Mouse (Mus musculus) G1E (cell line): ENCODE results near the gene Atxn10. TPM values are rescaled to one million over a fixed set of nuclear protein-coding genes. Genes with fewer than 3 reads are reported as not detected.

Experiments
- ATAC-seq: 2 replicates; pipeline ENCODE4 v1.8.0; 2016; ENCODE audit warnings: mild to moderate bottlenecking; ENCODE audit not compliant: insufficient number of reproducible peaks, poor library complexity, low FRiP score, severe bottlenecking; ENCODE audit errors: extremely low read depth
- DNase-seq: peaks from one replicate; pipeline ENCODE4 v3.0.0; 2012; ENCODE audit warnings: low spot score
- H3K27me3 ChIP-seq: 2 replicates; pipeline ENCODE4 v1.6.1; 2012; ENCODE audit warnings: mild to moderate bottlenecking, low read length, inconsistent platforms; ENCODE audit not compliant: insufficient read depth
- H3K36me3 ChIP-seq: replicated peaks from 2 replicates; pipeline ENCODE3; 2012; ENCODE audit warnings: mild to moderate bottlenecking, inconsistent platforms
- H3K4me1 ChIP-seq: 2 replicates; pipeline ENCODE4 v1.6.1; 2012; ENCODE audit warnings: low read depth, low read length, inconsistent platforms, mixed read lengths; ENCODE audit not compliant: insufficient read depth
- H3K4me3 ChIP-seq: 2 replicates; pipeline ENCODE4 v1.5.1; 2012; ENCODE audit warnings: low read depth, mild to moderate bottlenecking, inconsistent platforms, low read length, moderate library complexity, mixed read lengths
- H3K9me3 ChIP-seq: replicated peaks from 2 replicates; pipeline ENCODE4 v1.6.1; 2012; ENCODE audit warnings: inconsistent platforms
- CTCF ChIP-seq: IDR thresholded peaks from 2 replicates; pipeline ENCODE4 v1.5.1; 2012; ENCODE audit warnings: low read depth, low read length, inconsistent platforms, mixed read lengths
- GATA1 ChIP-seq: IDR thresholded peaks from 2 replicates; pipeline ENCODE4 v1.6.1; 2012; ENCODE audit warnings: borderline replicate concordance, low read length, inconsistent platforms, mixed read lengths
- GATA2 ChIP-seq: IDR thresholded peaks from 2 replicates; pipeline ENCODE4 v1.6.1; 2012; ENCODE audit warnings: low read depth, low read length, inconsistent platforms, borderline replicate concordance
- POLR2AphosphoS5 ChIP-seq: IDR thresholded peaks from 2 replicates; pipeline ENCODE4 v1.6.1; 2012; ENCODE audit warnings: low read depth, low read length, inconsistent platforms; ENCODE audit not compliant: insufficient replicate concordance
- TAL1 ChIP-seq: conservative IDR thresholded peaks from 2 replicates; pipeline ENCODE4 v1.6.1; 2012; ENCODE audit warnings: low read depth, low read length, inconsistent platforms, mixed read lengths
- polyA plus RNA-seq: library from polyadenylated mRNA; stranded (reverse); fragments of >175 nt; gene quantifications from 2 replicates; pipeline ENCODE4 v1.2.3, GENCODE M21; 2012
- total RNA-seq, 2 experiments: library from RNA; stranded (forward) in 1 of 2; stranded (reverse) in 1 of 2; fragments of 200-1000 nt in 1 of 2; fragments of >200 nt in 1 of 2; fragmentation: Nextera tagmentation in 1 of 2; gene quantifications; 2 replicates each; pipeline ENCODE4 v1.2.3; 2014 to 2017

Atxn10 gene
- total and polyA plus RNA-seq, 3 experiments: 92.9 to 185 (median 99.1) TPM

DNA sequence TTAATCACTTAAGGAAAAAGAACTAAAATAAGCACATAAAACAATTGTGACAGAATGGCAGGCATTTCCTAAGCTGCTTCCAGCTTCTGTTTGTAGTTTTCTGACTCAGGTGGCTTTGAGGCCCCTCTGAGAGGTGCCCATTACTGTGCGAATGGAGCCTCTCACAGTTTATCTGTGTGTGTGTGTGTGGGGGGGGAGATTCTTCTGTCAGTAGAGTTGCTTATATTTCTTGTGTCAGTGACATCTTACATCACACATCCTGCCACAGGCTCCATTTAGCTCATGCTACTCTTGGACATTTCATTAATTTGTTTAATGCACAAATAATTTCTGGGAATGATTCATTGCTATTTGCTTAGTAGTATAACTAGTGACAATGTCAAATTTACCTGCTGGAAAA is 70.8 kb downstream of the Atxn10 start:
- ATAC-seq: no peak
- Histone ChIP-seq H3K27me3 (no peaks in the 10 kb centered on the region), H3K9me3 (no peaks in the 10 kb centered on the region), H3K4me1 (no peaks in the 10 kb centered on the region), H3K4me3 (no peak overlapping the region), H3K36me3 (peaks cover 59% of the 10 kb centered on the region)
- DNase-seq: no peak
- TF ChIP-seq CTCF: no peak
- TF ChIP-seq GATA2: no peak
- TF ChIP-seq POLR2AphosphoS5: no peak
- no peak for TF ChIP-seq GATA1
- TF ChIP-seq TAL1: no peak

DNA sequence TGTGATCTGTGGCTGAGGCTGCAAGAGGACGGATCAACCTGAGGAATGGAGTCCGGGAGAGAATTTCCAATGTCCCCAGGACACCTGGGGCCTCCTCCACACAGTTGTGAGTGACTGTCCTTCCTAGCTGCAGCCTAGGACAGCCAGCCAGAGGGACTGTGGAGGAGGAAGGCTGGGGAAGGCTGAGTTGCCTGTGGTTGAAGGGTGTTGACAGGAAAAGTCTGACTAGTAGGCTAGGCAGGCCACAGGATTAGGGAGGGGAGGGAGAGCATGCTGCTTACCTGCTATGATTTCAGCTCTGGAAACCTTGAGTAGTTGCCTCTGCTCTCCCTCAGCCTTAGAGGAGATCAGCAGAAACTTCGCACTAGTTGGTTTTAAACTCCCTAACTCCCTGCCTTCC is 71.3 kb downstream of the Atxn10 start:
- Histone ChIP-seq H3K27me3 (no peaks in the 10 kb centered on the region), H3K36me3 (peaks cover 54% of the 10 kb centered on the region), H3K4me1 (no peaks in the 10 kb centered on the region), H3K9me3 (no peaks in the 10 kb centered on the region), H3K4me3 (no peak overlapping the region)
- ATAC-seq: no peak
- no peak for DNase-seq
- TF ChIP-seq TAL1 (no peak), CTCF (no peak), GATA2 (no peak), POLR2AphosphoS5 (no peak), GATA1 (no peak)

DNA sequence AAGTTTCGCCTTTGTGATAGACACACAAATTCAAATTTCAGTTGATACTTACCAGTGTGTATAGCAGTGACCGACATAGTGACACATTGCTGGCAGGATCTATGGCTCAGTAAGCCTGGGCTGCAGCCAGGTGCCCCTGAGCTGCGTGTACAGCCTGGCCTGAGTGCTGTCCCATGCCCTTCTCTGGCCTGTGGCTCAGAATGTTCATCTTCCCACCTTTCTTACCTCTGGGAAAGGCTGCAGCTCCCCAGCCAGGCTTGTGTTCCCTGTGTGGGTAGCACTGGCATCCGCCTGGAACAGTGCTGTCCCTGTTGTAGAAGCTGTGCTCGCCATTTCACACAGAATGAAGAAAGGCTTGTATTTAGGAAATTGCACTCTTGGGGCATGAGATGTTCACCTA is 72.7 kb downstream of the Atxn10 start:
- Histone ChIP-seq H3K4me3 (no peak overlapping the region), H3K9me3 (no peaks in the 10 kb centered on the region), H3K4me1 (no peaks in the 10 kb centered on the region), H3K36me3 (peaks cover 51% of the 10 kb centered on the region), H3K27me3 (no peaks in the 10 kb centered on the region)
- no peak for ATAC-seq
- no peak for DNase-seq
- TF ChIP-seq TAL1: no peak
- no peak for TF ChIP-seq CTCF
- no peak for TF ChIP-seq POLR2AphosphoS5
- no peak for TF ChIP-seq GATA1
- TF ChIP-seq GATA2: no peak

DNA sequence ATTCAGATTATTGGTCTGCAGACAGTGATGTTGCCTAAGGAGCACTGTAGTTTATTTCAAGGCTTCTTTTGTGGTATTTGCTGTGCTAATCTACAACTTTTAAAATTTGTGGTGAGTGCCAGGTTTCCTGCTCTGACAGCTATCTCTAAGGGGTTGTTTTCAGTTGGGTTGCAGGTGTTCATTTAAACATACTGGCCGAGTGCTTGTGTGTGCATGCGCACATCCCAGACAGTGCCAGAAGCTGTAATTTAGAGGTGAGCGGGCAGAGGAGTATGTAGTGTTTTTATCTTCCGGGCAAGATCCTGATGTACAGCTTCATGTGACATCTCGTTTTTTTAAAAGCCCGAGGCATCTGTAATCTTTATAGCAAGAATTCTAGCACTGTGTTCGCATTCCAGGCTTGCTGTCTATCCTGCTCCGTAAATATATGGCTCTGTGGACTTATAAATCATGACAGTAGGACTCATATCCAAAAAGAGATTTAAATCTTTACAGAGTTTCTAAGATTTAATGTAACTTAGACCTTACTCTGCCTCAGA is 73.3 kb downstream of the Atxn10 start:
- TF ChIP-seq POLR2AphosphoS5: no peak
- no peak for TF ChIP-seq TAL1
- TF ChIP-seq GATA2: no peak
- no peak for TF ChIP-seq GATA1
- no peak for TF ChIP-seq CTCF
- H3K9me3 ChIP-seq: no peaks in the 10 kb centered on the region
- H3K4me3 ChIP-seq: no peak overlapping the region
- H3K27me3 ChIP-seq: no peaks in the 10 kb centered on the region
- 0 out of 2 replicates have a peak, but pooled peaks cover under 1% of the 10 kb centered on the region for H3K4me1 ChIP-seq
- ATAC-seq: no peak
- peaks cover 52% of the 10 kb centered on the region for H3K36me3 ChIP-seq
- DNase-seq: no peak

DNA sequence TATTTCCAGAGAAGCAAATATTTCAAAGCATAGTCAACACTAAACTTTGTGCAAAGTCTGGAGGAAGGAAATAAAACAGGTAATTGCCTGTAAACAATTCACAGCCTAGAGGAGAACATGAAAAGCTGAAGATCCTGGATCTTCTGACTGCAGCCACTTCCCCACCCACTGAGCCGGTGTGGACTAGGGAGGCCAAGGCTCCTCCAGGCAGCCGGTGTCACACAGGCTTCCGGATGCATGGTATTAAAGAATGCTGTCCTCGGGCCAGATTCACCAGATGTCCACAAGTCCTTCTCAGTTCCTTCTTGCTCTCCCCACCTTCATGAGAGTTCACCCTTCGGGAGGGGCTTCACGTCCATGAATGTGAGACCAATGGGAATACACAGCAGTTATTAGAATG is 73.8 kb downstream of the Atxn10 start:
- Histone ChIP-seq H3K4me1 (0 out of 2 replicates have a peak, but pooled peaks cover 4% of the 10 kb centered on the region), H3K36me3 (peaks cover 50% of the 10 kb centered on the region), H3K4me3 (no peak overlapping the region), H3K27me3 (no peaks in the 10 kb centered on the region), H3K9me3 (no peaks in the 10 kb centered on the region)
- TF ChIP-seq GATA2 (no peak), CTCF (no peak), TAL1 (no peak), GATA1 (no peak), POLR2AphosphoS5 (no peak)
- ATAC-seq (no peak), DNase-seq (no peak)

DNA sequence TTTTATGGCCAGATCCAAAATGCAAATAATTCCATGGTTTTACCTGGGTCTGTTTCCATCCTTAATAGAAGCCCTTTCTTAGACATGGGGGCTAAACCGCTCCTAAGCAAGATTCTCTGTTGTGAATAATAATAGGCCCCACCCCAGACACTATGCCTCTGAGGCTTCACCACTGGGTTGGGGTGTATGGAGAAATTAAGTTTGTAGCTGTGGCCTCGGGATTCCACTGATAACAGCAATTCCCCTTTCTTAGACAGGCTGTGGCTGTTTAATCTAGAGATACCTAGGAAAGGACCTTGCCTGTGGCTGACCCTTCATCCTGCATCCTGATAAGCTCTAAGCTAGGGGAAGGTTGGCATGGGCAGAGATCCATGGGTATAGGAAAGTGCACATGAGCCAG is 78.6 kb downstream of the Atxn10 start:
- ATAC-seq (no peak), DNase-seq (no peak)
- H3K9me3 ChIP-seq: no peaks in the 10 kb centered on the region

More for the DNA sequence above, 78.6 kb downstream of the Atxn10 start:
- H3K27me3 ChIP-seq: no peaks in the 10 kb centered on the region
- H3K4me1 ChIP-seq: 0 out of 2 replicates have a peak, but pooled peaks cover 6% of the 10 kb centered on the region
- H3K4me3 ChIP-seq: no peak overlapping the region
- no peak for TF ChIP-seq CTCF
- no peak for TF ChIP-seq GATA1
- no peak for TF ChIP-seq GATA2
- TF ChIP-seq POLR2AphosphoS5: no peak
- no peak for TF ChIP-seq TAL1
- H3K36me3 ChIP-seq: peaks cover 43% of the 10 kb centered on the region
